Mouse (Mus musculus): ENCODE measurements around the gene Tpst2.
"Not testable (repeated sequence)": the region's sequence is repeated elsewhere in the genome, so short reads cannot be mapped to it uniquely, and the experiment has no call there.

Gene Tpst2

DNA sequence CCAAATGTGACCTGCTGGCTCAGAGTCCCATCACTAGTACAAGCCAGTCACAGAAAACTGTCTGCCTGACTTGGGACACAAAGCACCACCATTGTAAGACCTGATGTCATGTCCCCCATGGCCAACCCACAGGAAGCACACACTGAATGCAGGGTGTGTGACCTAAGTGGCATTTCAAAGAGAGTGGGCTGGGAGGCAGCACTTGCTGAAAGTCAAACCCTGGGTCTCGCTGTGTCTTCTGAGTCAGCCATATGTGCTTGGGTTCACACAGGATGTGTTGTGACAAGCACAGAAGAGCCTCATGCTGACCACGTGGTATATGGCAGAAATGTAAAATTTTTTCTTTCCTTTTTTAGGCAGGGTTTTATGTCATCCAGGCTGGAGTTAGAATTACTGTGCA, 20.8 kb downstream of the Tpst2 start:
- DNase-seq (ENCODE audit: low read depth, low spot score), result no peak

- no peak for DNase-seq (ENCODE audit: low read depth, low spot score)
Observed at GRCm38 (mm10) chr5:112298226-112298988, 21.9 kb downstream of the Tpst2 start.

- DNase-seq (ENCODE audit: low read depth, low spot score), result no peak
Observed at GRCm38 (mm10) chr5:112299399-112299798, 22.9 kb downstream of the Tpst2 start.

DNA sequence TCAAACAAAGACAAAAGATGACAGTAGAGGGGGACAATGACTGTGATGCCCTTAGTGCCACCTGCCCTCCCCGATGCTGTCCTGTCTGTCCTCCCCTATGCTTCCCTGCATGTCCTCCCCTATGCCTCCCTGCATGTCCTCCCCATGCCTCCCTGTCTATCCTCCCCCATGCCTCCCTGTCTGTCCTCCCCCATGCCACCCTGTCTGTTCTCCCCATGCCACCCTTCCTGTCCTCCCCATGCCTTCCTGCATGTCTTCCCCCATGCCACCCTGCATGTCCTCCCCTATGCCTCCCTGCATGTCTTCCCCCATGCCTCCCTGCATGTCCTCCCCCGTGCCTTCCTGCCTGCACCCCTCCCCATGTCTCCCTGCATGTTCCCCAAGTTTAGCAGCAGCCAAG, 23.6 kb downstream of the Tpst2 start:
- no peak for DNase-seq (ENCODE audit: low read depth, low spot score)

GRCm38 (mm10) chr5:112300721-112301308, 24.3 kb downstream of the Tpst2 start:
- no peak for DNase-seq (ENCODE audit: low read depth, low spot score)

DNA sequence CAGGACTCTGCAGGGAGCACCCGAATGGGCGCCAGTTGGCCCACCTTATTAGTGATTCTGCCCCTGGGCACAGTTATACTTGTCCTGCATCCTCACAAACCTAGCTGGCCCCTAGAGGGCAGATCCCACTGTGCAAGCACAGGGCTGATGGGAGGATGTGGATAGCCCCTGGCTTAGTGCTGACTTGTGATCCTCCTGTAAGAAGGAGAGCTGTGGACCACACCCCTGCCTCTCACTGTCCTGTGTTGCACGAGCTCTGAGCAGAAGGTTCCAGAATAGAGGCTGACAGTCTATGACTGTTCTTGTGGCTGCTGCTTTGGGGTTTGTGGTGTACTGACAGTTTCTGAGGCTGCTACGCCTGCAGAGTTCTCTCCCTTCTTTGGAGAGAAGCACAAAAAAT, 25.2 kb downstream of the Tpst2 start:
- no peak for DNase-seq (ENCODE audit: low read depth, low spot score)

- DNase-seq (ENCODE audit: low read depth, low spot score), result no peak
Observed at GRCm38 (mm10) chr5:112302310-112302709, 25.8 kb downstream of the Tpst2 start.

- DNase-seq (ENCODE audit: low read depth, low spot score), result no peak
Observed at GRCm38 (mm10) chr5:112305842-112306241, 29.4 kb downstream of the Tpst2 start.

- no peak for DNase-seq (ENCODE audit: low read depth, low spot score)
Observed at GRCm38 (mm10) chr5:112313222-112313885, 36.9 kb downstream of the Tpst2 start.

- no peak for DNase-seq (ENCODE audit: low read depth, low spot score)
Observed at GRCm38 (mm10) chr5:112316468-112316867, 40.0 kb downstream of the Tpst2 start.

DNA sequence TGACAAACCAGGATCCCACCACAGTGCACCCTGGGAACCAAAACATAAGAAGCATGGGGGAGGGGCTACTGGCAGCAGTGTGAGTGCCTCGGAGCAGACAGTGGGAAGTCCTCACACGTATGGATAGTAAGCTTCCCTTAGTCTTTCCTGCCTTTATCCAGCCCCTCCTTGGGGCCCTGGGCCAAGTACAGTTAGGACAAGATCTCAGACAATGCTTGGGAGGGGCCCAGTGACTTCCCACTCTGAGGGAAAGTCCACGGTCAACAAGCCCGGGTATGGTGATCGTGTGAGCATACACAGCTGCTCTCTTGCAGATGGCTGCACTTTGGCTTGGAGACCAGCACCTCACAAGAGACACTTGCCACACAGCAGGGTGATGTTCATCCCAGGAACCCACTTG, 40.8 kb downstream of the Tpst2 start:
- no peak for DNase-seq (ENCODE audit: low read depth, low spot score)

- not testable (repeated sequence) for DNase-seq (ENCODE audit: low read depth, low spot score)
Observed at GRCm38 (mm10) chr5:112319343-112319742, 42.9 kb downstream of the Tpst2 start.

DNA sequence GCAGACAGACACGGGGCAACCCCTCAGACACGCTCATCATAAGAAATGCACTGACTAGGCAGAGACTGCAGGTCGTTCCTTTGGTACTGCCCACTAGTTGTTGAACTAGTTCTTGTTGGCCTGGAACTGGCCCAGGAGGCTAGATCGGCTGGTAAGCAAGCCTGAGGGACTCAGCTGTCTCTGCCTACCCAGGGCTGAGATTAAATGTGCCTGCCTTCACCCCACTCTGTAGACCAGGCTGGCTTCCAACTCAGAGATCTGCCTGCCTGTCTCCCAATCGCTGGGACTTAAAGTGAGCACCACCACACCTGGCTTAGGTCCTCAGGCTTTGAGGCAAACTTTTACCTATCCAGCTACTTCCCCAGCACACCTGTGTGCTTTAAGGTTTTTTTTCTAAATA, 43.9 kb downstream of the Tpst2 start:
- no peak for DNase-seq (ENCODE audit: low read depth, low spot score)

- DNase-seq (ENCODE audit: low read depth, low spot score), result no peak
Observed at GRCm38 (mm10) chr5:112320936-112321335, 44.4 kb downstream of the Tpst2 start.

DNA sequence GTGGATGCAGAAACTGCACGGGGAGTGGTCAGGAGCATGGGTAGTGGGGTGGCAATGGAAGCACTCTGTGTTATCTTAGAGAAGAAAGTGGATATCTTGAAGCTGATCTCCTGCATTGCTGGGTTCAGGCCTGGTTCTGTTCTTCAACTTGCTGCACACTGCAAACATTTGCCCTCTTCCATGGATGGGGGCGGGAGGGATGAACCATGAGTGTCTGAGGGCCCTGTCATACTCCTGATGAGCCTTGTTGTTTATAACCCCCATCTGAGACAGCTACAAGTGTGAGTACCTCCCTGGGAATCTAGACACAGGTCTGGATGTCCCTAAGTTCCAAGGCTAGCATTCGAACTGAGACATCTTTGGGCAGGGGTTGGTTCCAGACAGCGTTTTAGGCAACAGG, 44.9 kb downstream of the Tpst2 start:
- no peak for DNase-seq (ENCODE audit: low read depth, low spot score)

DNA sequence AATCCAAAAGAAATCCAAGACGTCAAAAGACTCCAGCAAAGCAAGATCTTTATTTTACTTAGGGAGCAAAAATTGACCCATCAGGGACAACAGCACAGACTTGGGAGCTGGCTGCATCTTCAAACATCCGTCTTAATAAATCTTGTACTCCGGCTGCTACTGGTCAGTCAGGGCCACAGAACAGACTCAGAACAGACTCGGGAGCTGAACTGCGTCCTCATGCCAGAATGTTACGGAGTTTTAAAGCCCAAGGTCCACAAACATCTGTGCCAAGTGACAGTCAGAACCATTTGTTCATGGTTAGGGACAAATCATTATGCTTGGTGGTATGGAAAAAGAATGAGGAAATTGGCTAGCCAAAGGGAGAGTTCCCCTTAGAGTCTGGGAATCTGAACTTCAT, 46.8 kb downstream of the Tpst2 start:
- no peak for DNase-seq (ENCODE audit: low read depth, low spot score)

GRCm38 (mm10) chr5:112324637-112325545, 48.4 kb downstream of the Tpst2 start:
- no peak for DNase-seq (ENCODE audit: low read depth, low spot score)

DNA sequence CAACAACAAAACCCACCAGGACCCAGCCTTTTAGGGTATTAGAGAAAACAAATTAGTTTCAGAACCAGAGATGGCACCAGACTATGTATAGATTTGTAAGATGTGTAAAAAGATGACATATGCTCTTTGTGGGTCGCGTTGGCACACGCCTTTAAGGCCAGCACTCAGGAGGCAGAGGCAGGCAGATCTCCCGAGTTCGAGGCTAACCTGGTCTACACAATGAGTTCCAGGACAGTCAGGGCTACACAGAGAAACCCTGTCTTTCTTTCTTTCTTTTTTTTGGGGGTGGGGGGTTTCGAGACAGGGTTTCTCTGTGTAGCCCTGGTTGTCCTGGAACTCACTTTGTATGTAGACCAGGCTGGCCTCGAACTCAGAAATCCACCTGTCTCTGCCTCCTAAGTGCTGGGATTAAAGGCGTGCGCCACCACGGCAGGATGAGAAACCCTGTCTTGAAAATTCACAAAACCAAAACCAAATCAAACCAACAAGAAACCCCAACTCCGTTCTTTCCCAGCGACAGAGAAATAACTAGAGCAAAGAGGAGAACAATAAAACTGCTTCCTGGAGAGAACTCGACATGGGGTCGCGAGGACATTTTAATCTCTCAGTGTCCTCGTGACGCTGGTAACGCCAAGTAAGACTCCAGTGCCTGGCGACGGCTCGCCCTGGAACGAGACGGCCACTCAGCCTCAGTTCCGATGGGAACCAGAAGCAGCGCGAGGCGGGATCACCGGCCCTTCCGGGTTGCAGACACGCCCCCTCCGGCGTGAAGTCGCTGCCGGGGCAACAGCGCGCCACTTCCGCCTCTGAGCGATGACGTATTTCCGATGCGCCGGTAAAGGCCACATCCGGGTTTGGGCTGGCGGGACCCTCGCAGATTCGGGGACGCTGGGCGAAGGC, 49.3 kb downstream of the Tpst2 start, which contains the start of gene Tfip11:
TSS of gene Tfip11 (plus strand) at position 813 of the 900 bp plus-strand sequence.
- peak; percentile 92 for DNase-seq (ENCODE audit: low read depth, low spot score)

GRCm38 (mm10) chr5:112326446-112327009, 50.0 kb downstream of the Tpst2 start:
- DNase-seq (ENCODE audit: low read depth, low spot score), result no peak

GRCm38 (mm10) chr5:112327854-112328253, 51.4 kb downstream of the Tpst2 start:
- no peak for DNase-seq (ENCODE audit: low read depth, low spot score)

Data from WW6 (cell line).